Mouse (Mus musculus): Measurements from ENCODE around the gene Gm38655.

GRCm38 (mm10) chr17:25127079-25127478 is 48.2 kb downstream of the Gm38655 start:
- TF ChIP-seq POLR2A (IDR thresholded peaks at IDR 0.05; ENCODE audit: extremely low read depth, insufficient read depth, low read length) = no peak
- no peak for TF ChIP-seq CTCF (IDR thresholded peaks at IDR 0.05; ENCODE audit: extremely low read depth, insufficient read depth, low read length)
